Mouse (Mus musculus) splenic B cell, adult 2 months (primary cell): ENCODE results near the gene Actn1.

ENCODE experiments used
- DNase-seq: peaks from one replicate; pipeline ENCODE4 v3.0.0-alpha.2; 2011; ENCODE audit warnings: low read depth, low spot score
- H3K27me3 ChIP-seq: 2 replicates; pipeline ENCODE4 v1.6.1; 2012; ENCODE audit warnings: mild to moderate bottlenecking, low read length, moderate library complexity, mixed read lengths; ENCODE audit not compliant: control insufficient read depth, poor library complexity, insufficient read depth, severe bottlenecking
- H3K36me3 ChIP-seq: 2 replicates; pipeline ENCODE4 v1.6.1; 2012; ENCODE audit warnings: mild to moderate bottlenecking, low read length, moderate library complexity, mixed read lengths; ENCODE audit not compliant: control insufficient read depth, poor library complexity, insufficient read depth, severe bottlenecking

The Actn1 gene

GRCm38 (mm10) chr12:80244127-80244526 is 16.0 kb downstream of the Actn1 start:
- Histone ChIP-seq H3K36me3 (no peaks in the 10 kb centered on the region), H3K27me3 (no peaks in the 10 kb centered on the region)
- DNase-seq, result no peak

GRCm38 (mm10) chr12:80243335-80243734 is 16.8 kb downstream of the Actn1 start:
- DNase-seq, result no peak
- no peaks in the 10 kb centered on the region for H3K27me3 ChIP-seq
- H3K36me3 ChIP-seq, result no peaks in the 10 kb centered on the region

- H3K36me3 ChIP-seq, result no peaks in the 10 kb centered on the region
- DNase-seq, result no peak
Measured at GRCm38 (mm10) chr12:80239445-80239844, 20.7 kb downstream of the Actn1 start.

GRCm38 (mm10) chr12:80238523-80238922 is 21.6 kb downstream of the Actn1 start:
- H3K27me3 ChIP-seq, result no peaks in the 10 kb centered on the region
- H3K36me3 ChIP-seq, result no peaks in the 10 kb centered on the region
- no peak for DNase-seq

More at GRCm38 (mm10) chr12:80239445-80239844, 20.7 kb downstream of the Actn1 start:
- H3K27me3 ChIP-seq, result no peaks in the 10 kb centered on the region

- Histone ChIP-seq H3K36me3 (no peaks in the 10 kb centered on the region), H3K27me3 (no peaks in the 10 kb centered on the region)
- peak; percentile 51 for DNase-seq
Measured at GRCm38 (mm10) chr12:80235295-80235694, 24.9 kb downstream of the Actn1 start.

GRCm38 (mm10) chr12:80234226-80234625 is 25.9 kb downstream of the Actn1 start:
- no peak for DNase-seq
- H3K27me3 ChIP-seq, result no peaks in the 10 kb centered on the region
- no peaks in the 10 kb centered on the region for H3K36me3 ChIP-seq

- H3K27me3 ChIP-seq, result no peaks in the 10 kb centered on the region
- H3K36me3 ChIP-seq, result no peaks in the 10 kb centered on the region
- no peak for DNase-seq
Measured at GRCm38 (mm10) chr12:80232840-80233218, 27.3 kb downstream of the Actn1 start.

GRCm38 (mm10) chr12:80232076-80232839 is 27.9 kb downstream of the Actn1 start:
- Histone ChIP-seq H3K36me3 (no peaks in the 10 kb centered on the region), H3K27me3 (no peaks in the 10 kb centered on the region)
- DNase-seq, result no peak

- no peak for DNase-seq
- Histone ChIP-seq H3K36me3 (no peaks in the 10 kb centered on the region), H3K27me3 (no peaks in the 10 kb centered on the region)
Measured at GRCm38 (mm10) chr12:80231317-80231716, 28.9 kb downstream of the Actn1 start.

- Histone ChIP-seq H3K36me3 (no peaks in the 10 kb centered on the region), H3K27me3 (no peaks in the 10 kb centered on the region)
- no peak for DNase-seq
Measured at GRCm38 (mm10) chr12:80230854-80231253, 29.3 kb downstream of the Actn1 start.

GRCm38 (mm10) chr12:80230111-80230700 is 30.0 kb downstream of the Actn1 start:
- Histone ChIP-seq H3K27me3 (no peaks in the 10 kb centered on the region), H3K36me3 (no peaks in the 10 kb centered on the region)
- no peak for DNase-seq

GRCm38 (mm10) chr12:80229010-80229800 is 31.0 kb downstream of the Actn1 start:
- no peaks in the 10 kb centered on the region for H3K36me3 ChIP-seq
- no peaks in the 10 kb centered on the region for H3K27me3 ChIP-seq
- DNase-seq, result no peak

GRCm38 (mm10) chr12:80228356-80228755 is 31.8 kb downstream of the Actn1 start:
- Histone ChIP-seq H3K36me3 (no peaks in the 10 kb centered on the region), H3K27me3 (no peaks in the 10 kb centered on the region)
- DNase-seq, result no peak

GRCm38 (mm10) chr12:80227835-80228234 is 32.3 kb downstream of the Actn1 start:
- H3K36me3 ChIP-seq, result no peaks in the 10 kb centered on the region
- H3K27me3 ChIP-seq, result no peaks in the 10 kb centered on the region
- no peak for DNase-seq

- no peaks in the 10 kb centered on the region for H3K36me3 ChIP-seq
- DNase-seq, result no peak
Measured at GRCm38 (mm10) chr12:80226101-80226500, 34.1 kb downstream of the Actn1 start.

More at GRCm38 (mm10) chr12:80226101-80226500, 34.1 kb downstream of the Actn1 start:
- no peaks in the 10 kb centered on the region for H3K27me3 ChIP-seq
